Mouse (Mus musculus) forebrain, embryonic 15.5 days (tissue): ENCODE results near the gene Fgfr2. TPM values are rescaled to one million over a fixed set of nuclear protein-coding genes. Genes with fewer than 3 reads are reported as not detected.

Experiments used
- ATAC-seq: fragments of 200-750 bp; cut with Nextera tagmentation; replicated peaks from 2 replicates; pipeline ENCODE4 v1.8.0; 2017; ENCODE audit warnings: mild to moderate bottlenecking, moderate TSS enrichment, moderate library complexity
- H3K27ac ChIP-seq: fragments of 300-500 bp; sonication (generic); replicated peaks from 2 replicates; pipeline ENCODE4 v1.5.1; 2015; ENCODE audit warnings: mild to moderate bottlenecking, inconsistent platforms
- H3K27me3 ChIP-seq: fragments of 300-500 bp; sonication (generic); 2 replicates; pipeline ENCODE4 v1.6.1; 2015; ENCODE audit warnings: inconsistent platforms
- H3K36me3 ChIP-seq: fragments of 300-500 bp; sonication (generic); 2 replicates; pipeline ENCODE4 v1.6.1; 2015; ENCODE audit warnings: mild to moderate bottlenecking, inconsistent platforms
- H3K4me1 ChIP-seq: fragments of 300-500 bp; sonication (generic); 2 replicates; pipeline ENCODE4 v1.6.1; 2015; ENCODE audit warnings: inconsistent platforms
- H3K4me2 ChIP-seq: fragments of 300-500 bp; sonication (generic); replicated peaks from 2 replicates; pipeline ENCODE4 v1.6.1; 2015; ENCODE audit warnings: mild to moderate bottlenecking, inconsistent platforms
- H3K4me3 ChIP-seq: fragments of 300-500 bp; sonication (generic); 2 replicates; pipeline ENCODE4 v1.5.1; 2015; ENCODE audit warnings: mild to moderate bottlenecking, inconsistent platforms
- H3K9ac ChIP-seq: fragments of 300-500 bp; sonication (generic); replicated peaks from 2 replicates; pipeline ENCODE4 v1.6.1; 2015; ENCODE audit warnings: mild to moderate bottlenecking, inconsistent platforms
- H3K9me3 ChIP-seq: fragments of 300-500 bp; sonication (generic); 2 replicates; pipeline ENCODE4 v1.6.1; 2016; ENCODE audit warnings: inconsistent platforms
- WGBS: fragments of 180-500 bp; shearing (Covaris S2); methylation state at CpG from one replicate; pipeline ENCODE4 v1.1.7; 2015; ENCODE audit warnings: mixed read lengths; 5-methylcytosine and 5-hydroxymethylcytosine counted together
- polyA plus RNA-seq: library from polyadenylated mRNA; unstranded; fragments of >200 nt; fragmentation: Nextera tagmentation; extraction: Ambion mirVana; gene quantifications from 2 replicates; pipeline ENCODE4 v1.2.1, GENCODE M21; 2015

Fgfr2 gene
- polyA plus RNA-seq, 1 experiment from 2014 or later = 48.1 TPM

- H3K9me3 ChIP-seq = no peaks in the 10 kb centered on the region
- H3K36me3 ChIP-seq = peaks cover 14% of the 10 kb centered on the region; the same call in 1 of the 2 replicates
- no peaks in the 10 kb centered on the region for H3K4me1 ChIP-seq
- H3K27ac ChIP-seq = no peak overlapping the region
- no peak for ATAC-seq
- 93% methylated on average over 1 of the region's 1 CpGs for WGBS
- H3K4me2 ChIP-seq = no peak overlapping the region
- no peaks in the 10 kb centered on the region for H3K27me3 ChIP-seq
- H3K4me3 ChIP-seq = no peak overlapping the region
- H3K9ac ChIP-seq = no peak overlapping the region
These were observed 2220.2 kb downstream of the Fgfr2 start for GRCm38 (mm10) chr7:130902929-130903328.

- no peak for ATAC-seq
These were observed 2222.8 kb downstream of the Fgfr2 start for GRCm38 (mm10) chr7:130900233-130900848.

GRCm38 (mm10) chr7:130898373-130898772 is 2224.8 kb downstream of the Fgfr2 start:
- ATAC-seq = no peak
- no peak overlapping the region for H3K4me3 ChIP-seq
- WGBS = 82% methylated on average over 4 of the region's 4 CpGs

More at GRCm38 (mm10) chr7:130900233-130900848, 2222.8 kb downstream of the Fgfr2 start:
- no peak overlapping the region for H3K27ac ChIP-seq
- no peak overlapping the region for H3K9ac ChIP-seq
- no peak overlapping the region for H3K4me2 ChIP-seq
- peaks cover 14% of the 10 kb centered on the region; the same call in 1 of the 2 replicates for H3K36me3 ChIP-seq
- H3K9me3 ChIP-seq = no peaks in the 10 kb centered on the region
- WGBS = 88% methylated on average over 5 of the region's 5 CpGs
- no peaks in the 10 kb centered on the region for H3K4me1 ChIP-seq
- H3K27me3 ChIP-seq = no peaks in the 10 kb centered on the region
- no peak overlapping the region for H3K4me3 ChIP-seq

GRCm38 (mm10) chr7:130897201-130897600 is 2225.9 kb downstream of the Fgfr2 start:
- no peak for ATAC-seq
- Histone ChIP-seq H3K9ac (no peak overlapping the region), H3K4me1 (no peaks in the 10 kb centered on the region), H3K9me3 (no peaks in the 10 kb centered on the region), H3K27me3 (no peaks in the 10 kb centered on the region), H3K27ac (no peak overlapping the region), H3K4me2 (no peak overlapping the region), H3K4me3 (no peak overlapping the region), H3K36me3 (peaks cover 14% of the 10 kb centered on the region; the same call in 1 of the 2 replicates)
- 81% methylated on average over 10 of the region's 10 CpGs for WGBS

More at GRCm38 (mm10) chr7:130898373-130898772, 2224.8 kb downstream of the Fgfr2 start:
- Histone ChIP-seq H3K4me2 (no peak overlapping the region), H3K9ac (no peak overlapping the region), H3K9me3 (no peaks in the 10 kb centered on the region), H3K4me1 (no peaks in the 10 kb centered on the region), H3K27me3 (no peaks in the 10 kb centered on the region), H3K36me3 (peaks cover 8% of the 10 kb centered on the region; the same call in 1 of the 2 replicates), H3K27ac (no peak overlapping the region)

DNA sequence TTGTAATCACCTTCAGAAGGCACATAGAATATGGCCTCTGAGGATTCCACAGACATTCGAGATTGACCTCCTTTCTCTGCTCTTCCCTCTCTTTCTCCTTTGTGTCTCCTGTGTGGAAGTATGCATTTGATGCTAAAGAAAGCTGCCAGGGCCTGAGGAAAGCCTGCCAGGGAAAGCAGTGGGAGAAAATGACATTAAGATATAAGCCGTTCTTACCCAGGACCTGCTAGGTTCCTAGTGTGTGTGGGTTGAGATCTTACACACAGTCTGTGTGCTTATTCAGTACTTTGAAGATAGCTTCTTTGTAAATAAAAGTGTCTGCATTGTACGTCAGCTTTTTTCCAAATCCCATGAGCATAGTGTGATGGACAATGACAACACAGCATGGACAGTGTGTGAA is 2227.1 kb downstream of the Fgfr2 start:
- H3K4me2 ChIP-seq = no peak overlapping the region
- WGBS = 58% methylated on average over 3 of the region's 3 CpGs
- H3K27ac ChIP-seq = no peak overlapping the region
- H3K9me3 ChIP-seq = no peaks in the 10 kb centered on the region
- H3K36me3 ChIP-seq = peaks cover 14% of the 10 kb centered on the region; the same call in 1 of the 2 replicates
- ATAC-seq = no peak
- H3K4me1 ChIP-seq = no peaks in the 10 kb centered on the region
- no peak overlapping the region for H3K9ac ChIP-seq
- H3K4me3 ChIP-seq = no peak overlapping the region
- no peaks in the 10 kb centered on the region for H3K27me3 ChIP-seq

DNA sequence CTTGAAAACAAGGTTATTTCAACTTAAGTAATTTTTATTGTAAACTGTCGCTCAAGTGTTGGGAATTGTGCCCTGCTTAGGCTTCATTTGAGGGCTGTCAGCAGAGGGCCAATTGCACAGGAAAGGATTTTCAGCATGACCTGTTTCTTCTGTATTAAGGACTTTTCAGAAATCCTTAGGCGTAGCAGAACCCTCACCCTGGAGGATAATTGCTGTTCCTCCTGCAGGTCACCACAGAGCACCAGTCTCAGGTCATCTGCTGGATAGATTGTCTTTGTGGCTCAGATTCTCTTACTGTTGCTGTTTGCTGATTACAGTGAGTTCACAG is 2227.6 kb downstream of the Fgfr2 start:
- Histone ChIP-seq H3K36me3 (peaks cover 14% of the 10 kb centered on the region; the same call in 1 of the 2 replicates), H3K9me3 (no peaks in the 10 kb centered on the region), H3K27me3 (no peaks in the 10 kb centered on the region), H3K4me1 (no peaks in the 10 kb centered on the region), H3K4me3 (no peak overlapping the region), H3K9ac (no peak overlapping the region), H3K4me2 (no peak overlapping the region), H3K27ac (no peak overlapping the region)
- WGBS = 26% methylated on average over 2 of the region's 2 CpGs
- ATAC-seq = no peak

GRCm38 (mm10) chr7:130894931-130895617 is 2228.1 kb downstream of the Fgfr2 start:
- 47% methylated on average over 9 of the region's 9 CpGs for WGBS
- H3K9ac ChIP-seq = no peak overlapping the region
- no peak for ATAC-seq
- H3K4me1 ChIP-seq = no peaks in the 10 kb centered on the region
- no peak overlapping the region for H3K4me3 ChIP-seq
- no peak overlapping the region for H3K4me2 ChIP-seq
- no peaks in the 10 kb centered on the region for H3K9me3 ChIP-seq
- no peaks in the 10 kb centered on the region for H3K27me3 ChIP-seq
- no peak overlapping the region for H3K27ac ChIP-seq
- peaks cover 14% of the 10 kb centered on the region; the same call in 1 of the 2 replicates for H3K36me3 ChIP-seq

DNA sequence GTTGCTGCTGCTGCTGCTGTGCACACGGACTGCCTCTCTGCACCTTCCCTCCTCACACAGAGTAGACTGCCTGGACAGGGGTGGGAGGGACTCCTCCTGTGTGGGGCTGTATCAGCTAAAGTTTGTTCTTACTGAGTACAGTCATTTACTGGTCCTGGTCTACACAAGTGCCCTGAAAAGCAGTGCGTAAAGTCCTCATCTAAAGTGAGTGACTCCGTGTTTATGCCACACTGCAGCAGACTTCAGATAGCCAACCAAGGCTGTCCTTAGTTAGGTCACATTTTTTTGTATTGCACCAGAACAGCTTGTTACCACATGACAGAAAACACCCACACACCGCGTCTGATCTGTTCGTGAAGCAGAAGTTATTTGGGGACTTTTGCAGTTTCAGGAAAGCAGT is 2230.2 kb downstream of the Fgfr2 start:
- H3K9ac ChIP-seq = no peak overlapping the region
- peaks cover 9% of the 10 kb centered on the region; the same call in 1 of the 2 replicates for H3K36me3 ChIP-seq
- no peak overlapping the region for H3K4me3 ChIP-seq
- H3K4me1 ChIP-seq = no peaks in the 10 kb centered on the region
- WGBS = 79% methylated on average over 6 of the region's 6 CpGs
- H3K4me2 ChIP-seq = no peak overlapping the region
- no peak for ATAC-seq
- no peak overlapping the region for H3K27ac ChIP-seq
- H3K9me3 ChIP-seq = no peaks in the 10 kb centered on the region
- H3K27me3 ChIP-seq = no peaks in the 10 kb centered on the region

DNA sequence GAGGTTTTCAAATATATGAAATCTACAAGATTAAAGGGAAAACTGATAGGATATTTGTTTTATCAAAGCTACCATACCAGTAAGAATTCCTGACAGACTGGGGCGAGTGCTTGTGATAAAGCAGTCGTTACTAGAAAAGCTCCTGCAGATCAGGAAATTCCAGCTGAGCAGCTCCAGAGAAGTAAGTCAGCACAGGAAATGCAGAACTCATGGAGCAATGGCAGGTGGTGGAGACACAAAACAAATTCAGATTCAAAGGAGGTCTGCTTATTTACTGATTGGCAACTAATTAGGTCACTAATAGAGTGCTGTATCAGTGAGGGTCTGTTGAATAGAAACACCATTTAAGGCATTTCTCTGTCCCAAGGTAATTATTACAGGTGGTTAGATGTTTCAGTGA is 2232.3 kb downstream of the Fgfr2 start:
- no peaks in the 10 kb centered on the region for H3K9me3 ChIP-seq
- H3K4me2 ChIP-seq = no peak overlapping the region
- H3K36me3 ChIP-seq = peaks cover 10% of the 10 kb centered on the region; the same call in 1 of the 2 replicates
- WGBS = 30% methylated on average over 2 of the region's 2 CpGs
- no peak overlapping the region for H3K27ac ChIP-seq
- H3K9ac ChIP-seq = no peak overlapping the region
- ATAC-seq = no peak
- H3K4me3 ChIP-seq = no peak overlapping the region
- no peaks in the 10 kb centered on the region for H3K4me1 ChIP-seq
- H3K27me3 ChIP-seq = no peaks in the 10 kb centered on the region

DNA sequence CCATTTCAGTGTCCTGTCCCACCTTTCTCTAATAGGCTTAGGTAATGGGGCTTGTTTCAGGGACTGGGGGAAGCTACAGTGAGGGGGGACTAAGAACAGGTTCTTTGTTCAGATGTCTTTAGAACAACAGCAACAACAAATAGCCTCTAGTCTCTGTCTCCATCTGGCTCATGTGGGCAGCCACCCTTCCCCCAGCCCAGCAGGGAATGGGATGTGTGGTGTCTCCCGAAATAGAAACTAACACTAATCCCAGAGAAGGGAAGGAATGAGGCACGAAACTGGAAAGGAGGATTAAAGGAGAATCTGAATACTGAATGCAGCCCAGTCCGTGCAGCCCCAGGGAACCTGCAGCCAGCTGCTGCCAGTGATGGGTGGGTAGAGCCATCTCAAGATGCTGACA is 2235.2 kb downstream of the Fgfr2 start:
- Histone ChIP-seq H3K9me3 (no peaks in the 10 kb centered on the region), H3K4me1 (no peaks in the 10 kb centered on the region), H3K4me2 (no peak overlapping the region), H3K4me3 (no peak overlapping the region), H3K9ac (no peak overlapping the region), H3K27me3 (no peaks in the 10 kb centered on the region), H3K36me3 (peaks cover 11% of the 10 kb centered on the region; the same call in 1 of the 2 replicates), H3K27ac (no peak overlapping the region)
- 5% methylated on average over 3 of the region's 3 CpGs for WGBS
- no peak for ATAC-seq

DNA sequence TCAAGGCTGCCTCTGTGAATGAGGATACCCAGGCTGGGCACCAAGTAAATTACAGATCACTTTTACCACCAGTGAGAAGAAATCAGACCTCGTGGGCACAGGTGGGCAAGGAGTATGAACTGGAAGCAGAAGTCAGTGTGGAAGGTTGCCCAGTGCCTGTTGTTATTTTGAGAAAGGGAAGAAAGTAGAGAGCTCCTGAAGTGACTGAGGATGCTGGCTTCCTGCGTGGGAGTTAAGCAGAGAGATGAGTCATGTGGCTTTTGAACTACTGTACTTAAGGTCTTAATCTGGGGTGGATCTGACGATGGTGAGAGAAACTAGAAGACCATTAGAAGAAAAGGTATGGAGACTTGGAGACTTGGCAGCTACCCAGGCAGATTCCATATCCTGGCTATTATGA is 2236.9 kb downstream of the Fgfr2 start:
- ATAC-seq = no peak
- no peak overlapping the region for H3K4me3 ChIP-seq
- H3K36me3 ChIP-seq = 0 out of 2 replicates have a peak, but pooled peaks cover 6% of the 10 kb centered on the region
- no peaks in the 10 kb centered on the region for H3K4me1 ChIP-seq
- no peak overlapping the region for H3K27ac ChIP-seq
- 86% methylated on average over 3 of the region's 3 CpGs for WGBS
- H3K4me2 ChIP-seq = no peak overlapping the region
- H3K27me3 ChIP-seq = no peaks in the 10 kb centered on the region
- no peak overlapping the region for H3K9ac ChIP-seq
- H3K9me3 ChIP-seq = no peaks in the 10 kb centered on the region

- WGBS = 96% methylated on average over 2 of the region's 2 CpGs
- no peak overlapping the region for H3K4me3 ChIP-seq
- H3K9me3 ChIP-seq = no peaks in the 10 kb centered on the region
- no peaks in the 10 kb centered on the region for H3K27me3 ChIP-seq
- H3K27ac ChIP-seq = no peak overlapping the region
- no peak overlapping the region for H3K9ac ChIP-seq
- no peak for ATAC-seq
- no peak overlapping the region for H3K4me2 ChIP-seq
- H3K36me3 ChIP-seq = 0 out of 2 replicates have a peak, but pooled peaks cover 6% of the 10 kb centered on the region
- no peaks in the 10 kb centered on the region for H3K4me1 ChIP-seq
These were observed 2239.0 kb downstream of the Fgfr2 start for GRCm38 (mm10) chr7:130884161-130884560.
